Mouse (Mus musculus): Measurements from ENCODE around the gene Rspry1. TPM values are rescaled to one million over a fixed set of nuclear protein-coding genes. Genes with fewer than 3 reads are reported as not detected.
A peak's percentile ranks its signal among the peaks of the same experiment; 100 is the strongest.

Rspry1 gene
- total RNA-seq, 2 experiments from 2014 or later: 25.8 to 26.1 TPM

GRCm38 (mm10) chr8:94678582-94678981 is 76.8 kb downstream of the Rspry1 start:
- DNase-seq (ENCODE audit: low spot score in 2 of 2): peak; percentile 41 to 67
- peak overlapping the region; percentile 92 for H3K27ac ChIP-seq
- no peak for TF ChIP-seq CTCF (conservative IDR thresholded peaks at IDR 0.05)
- no peak overlapping the region; the same call in 1 of the 2 replicates for H3K4me3 ChIP-seq

GRCm38 (mm10) chr8:94680414-94680813 is 78.7 kb downstream of the Rspry1 start:
- peak overlapping the region; percentile 92; the same call in 1 of the 2 replicates for H3K27ac ChIP-seq
- TF ChIP-seq CTCF (conservative IDR thresholded peaks at IDR 0.05): peak; percentile 55
- no peak for DNase-seq (ENCODE audit: low spot score in 2 of 2)
- no peak overlapping the region for H3K4me3 ChIP-seq

- no peak overlapping the region for H3K4me3 ChIP-seq
- H3K27ac ChIP-seq: peak overlapping the region; percentile 83
- TF ChIP-seq CTCF (conservative IDR thresholded peaks at IDR 0.05): no peak
- DNase-seq (ENCODE audit: low spot score in 2 of 2): no peak
Measured at GRCm38 (mm10) chr8:94682732-94683524, 81.2 kb downstream of the Rspry1 start.

DNA sequence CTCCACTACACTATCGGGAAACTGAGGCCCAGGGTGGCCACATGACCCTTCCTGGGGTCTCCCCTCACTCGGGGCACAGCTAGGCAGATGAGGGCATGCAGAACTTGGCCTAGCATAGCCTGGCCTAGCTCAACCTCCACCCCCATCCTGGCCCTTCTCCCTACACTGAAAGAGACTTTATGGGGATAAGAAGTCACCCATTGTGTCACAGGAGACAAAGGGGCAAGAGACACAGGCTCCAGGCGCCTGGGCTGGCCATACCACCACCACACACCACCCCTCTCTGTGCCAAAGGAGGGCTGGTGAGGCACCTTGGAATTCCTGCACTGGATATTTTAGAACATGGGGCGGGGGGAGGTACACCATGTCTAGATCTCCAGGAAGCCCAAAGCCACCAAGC is 82.5 kb downstream of the Rspry1 start:
- no peak for DNase-seq (ENCODE audit: low spot score in 2 of 2)
- TF ChIP-seq CTCF (conservative IDR thresholded peaks at IDR 0.05): no peak
- Histone ChIP-seq H3K27ac (peak overlapping the region; percentile 83), H3K4me3 (no peak overlapping the region)

DNA sequence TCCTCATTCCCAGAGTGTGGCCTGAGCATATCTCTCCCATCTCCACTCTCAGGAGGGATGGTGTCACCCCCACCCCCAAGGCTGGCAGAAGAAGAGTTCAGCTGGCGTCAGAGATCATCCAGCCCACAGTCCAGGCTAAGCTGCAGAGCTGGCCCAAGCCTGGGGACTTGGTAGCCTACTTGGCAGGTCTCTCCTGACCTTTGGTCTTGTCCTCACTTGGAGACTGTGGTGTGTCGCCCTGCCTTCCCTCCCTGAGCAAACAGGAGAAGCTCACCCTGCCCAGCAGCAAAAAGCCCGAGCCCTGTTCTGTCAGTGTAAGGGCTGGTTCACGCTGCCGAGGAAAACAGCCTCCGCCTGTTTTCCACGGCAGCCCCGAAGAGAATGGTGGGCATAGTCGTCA is 84.2 kb downstream of the Rspry1 start:
- DNase-seq (ENCODE audit: low spot score in 2 of 2): no peak
- H3K4me3 ChIP-seq: no peak overlapping the region
- no peak for TF ChIP-seq CTCF (conservative IDR thresholded peaks at IDR 0.05)
- peak overlapping the region; percentile 57 for H3K27ac ChIP-seq

DNA sequence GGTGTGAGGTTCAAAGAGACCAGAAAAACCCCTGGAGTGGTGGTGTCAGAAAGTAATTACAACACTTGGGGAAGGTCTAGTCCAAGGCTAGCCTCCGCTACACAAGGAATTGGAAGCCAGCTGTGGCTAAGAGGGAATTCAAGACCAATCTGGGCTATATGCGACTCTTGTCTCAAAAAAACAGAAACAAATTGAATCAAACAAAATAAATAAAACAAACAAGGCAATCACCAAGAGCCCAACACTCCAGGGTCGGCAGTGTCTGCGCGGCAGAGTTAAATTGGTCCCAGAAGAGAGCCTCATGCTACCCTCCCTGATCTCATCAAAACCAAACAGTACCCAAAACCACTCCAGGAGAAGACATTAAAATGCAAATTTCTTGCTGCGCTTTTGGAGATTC is 93.0 kb downstream of the Rspry1 start:
- H3K4me3 ChIP-seq: peak overlapping the region; percentile 34
- TF ChIP-seq CTCF (conservative IDR thresholded peaks at IDR 0.05): no peak
- peak overlapping the region; percentile 67 for H3K27ac ChIP-seq
- no peak for DNase-seq (ENCODE audit: low spot score in 2 of 2)

DNA sequence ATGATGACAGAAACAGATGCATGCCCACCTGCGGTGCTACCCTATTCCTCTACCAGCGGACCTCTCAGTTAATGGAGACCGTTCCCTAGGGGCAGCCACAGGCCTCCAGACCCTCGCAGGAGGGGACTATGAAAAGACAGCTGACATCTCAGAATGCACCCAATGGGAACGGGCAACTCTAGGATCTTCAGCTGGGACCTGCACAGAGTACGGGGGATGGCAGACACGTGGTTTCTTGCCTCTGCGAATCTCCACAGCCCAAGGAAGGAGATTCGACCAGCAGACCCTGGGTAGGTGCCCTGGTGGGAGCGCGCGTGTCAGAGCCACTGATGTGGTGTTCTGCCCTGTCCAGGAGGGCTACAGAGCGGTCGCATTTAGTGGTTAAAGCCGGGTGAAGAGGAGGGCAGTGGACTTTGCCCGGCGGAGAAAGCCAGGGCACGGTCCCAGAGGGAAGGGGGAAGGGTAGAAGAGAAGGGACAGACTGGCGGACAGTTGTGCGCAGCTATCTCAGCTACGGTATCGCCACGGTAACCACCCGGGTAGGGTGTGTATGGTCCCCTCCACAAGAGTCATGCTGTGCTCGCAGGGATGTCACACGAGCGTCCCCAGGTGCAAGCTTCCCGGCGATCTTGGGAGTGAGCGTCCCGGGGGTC is 93.7 kb downstream of the Rspry1 start:
- TF ChIP-seq CTCF (conservative IDR thresholded peaks at IDR 0.05): no peak
- peak overlapping the region; percentile 89 for H3K27ac ChIP-seq

GRCm38 (mm10) chr8:94695994-94696384 is 94.3 kb downstream of the Rspry1 start, which contains the start of gene Pllp:
TSS of gene Pllp (minus strand) at chr8:94696278.
- no peak for TF ChIP-seq CTCF (conservative IDR thresholded peaks at IDR 0.05)
- H3K27ac ChIP-seq: peak within 1 kb of the TSS; percentile 89
- DNase-seq (ENCODE audit: low spot score in 2 of 2): peak in 1 of 2 experiments; percentile 51
- peak within 1 kb of the TSS; percentile 62 for H3K4me3 ChIP-seq

More for the DNA sequence above, 93.7 kb downstream of the Rspry1 start:
- H3K4me3 ChIP-seq: peak overlapping the region; percentile 62
- DNase-seq (ENCODE audit: low spot score in 2 of 2): no peak

DNA sequence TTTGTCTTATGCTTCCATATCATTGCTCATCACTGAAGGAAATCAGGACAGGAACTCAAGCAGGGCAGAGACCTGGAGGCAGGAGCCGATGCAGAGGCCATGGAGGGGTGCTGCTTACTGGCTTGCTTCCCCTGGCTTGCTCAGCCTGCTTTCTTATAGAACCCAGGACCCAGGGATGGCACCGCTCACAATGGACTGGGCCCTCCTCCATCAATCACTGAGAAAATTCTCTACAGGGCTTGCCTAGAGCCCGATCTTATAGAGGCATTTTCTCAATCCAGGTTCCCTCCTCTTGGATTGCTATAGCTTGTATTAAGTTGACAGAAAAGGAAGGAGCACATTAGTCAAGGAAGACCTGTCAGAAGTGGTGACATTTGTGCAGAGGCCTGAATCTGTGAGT is 94.8 kb downstream of the Rspry1 start:
- peak overlapping the region; percentile 62 for H3K4me3 ChIP-seq

GRCm38 (mm10) chr8:94697956-94698355 is 96.2 kb downstream of the Rspry1 start:
- H3K4me3 ChIP-seq: no peak overlapping the region
- no peak for TF ChIP-seq CTCF (conservative IDR thresholded peaks at IDR 0.05)

More for the DNA sequence above, 94.8 kb downstream of the Rspry1 start:
- no peak for TF ChIP-seq CTCF (conservative IDR thresholded peaks at IDR 0.05)
- H3K27ac ChIP-seq: no peak overlapping the region; the same call in 1 of the 2 replicates
- peak in 1 of 2 experiments; percentile 7 for DNase-seq (ENCODE audit: low spot score in 2 of 2)

GRCm38 (mm10) chr8:94699366-94699765 is 97.6 kb downstream of the Rspry1 start:
- no peak for TF ChIP-seq CTCF (conservative IDR thresholded peaks at IDR 0.05)
- H3K27ac ChIP-seq: peak overlapping the region; percentile 70
- no peak overlapping the region for H3K4me3 ChIP-seq
- DNase-seq (ENCODE audit: low spot score in 2 of 2): peak; percentile 51 to 57

More at GRCm38 (mm10) chr8:94697956-94698355, 96.2 kb downstream of the Rspry1 start:
- DNase-seq (ENCODE audit: low spot score in 2 of 2): no peak
- H3K27ac ChIP-seq: no peak overlapping the region

DNA sequence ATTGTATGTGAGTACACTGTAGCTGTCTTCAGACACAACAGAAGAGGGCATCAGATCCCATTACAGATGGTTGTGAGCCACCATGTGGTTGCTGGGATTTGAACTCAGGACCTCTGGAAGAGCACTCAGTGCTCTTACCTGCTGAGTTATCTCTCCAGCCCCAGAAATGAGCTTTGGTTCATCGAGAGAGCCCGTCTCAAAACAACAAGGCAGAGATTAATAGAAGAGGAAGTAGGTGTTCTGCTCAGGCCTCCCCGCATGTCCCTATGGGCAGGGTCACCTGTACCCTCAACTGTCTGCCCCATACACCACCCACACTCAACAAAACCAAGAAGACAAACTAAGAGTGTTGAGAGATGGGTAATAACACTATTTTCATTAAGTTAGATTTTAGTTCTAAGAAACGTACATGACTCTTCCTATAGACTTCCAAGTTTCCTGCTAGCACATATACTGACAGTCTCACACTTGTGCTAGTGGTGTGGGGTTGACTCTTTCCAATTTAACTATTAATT is 98.7 kb downstream of the Rspry1 start:
- Histone ChIP-seq H3K4me3 (no peak overlapping the region), H3K27ac (no peak overlapping the region)
- TF ChIP-seq CTCF (conservative IDR thresholded peaks at IDR 0.05): no peak
- no peak for DNase-seq (ENCODE audit: low spot score in 2 of 2)

DNA sequence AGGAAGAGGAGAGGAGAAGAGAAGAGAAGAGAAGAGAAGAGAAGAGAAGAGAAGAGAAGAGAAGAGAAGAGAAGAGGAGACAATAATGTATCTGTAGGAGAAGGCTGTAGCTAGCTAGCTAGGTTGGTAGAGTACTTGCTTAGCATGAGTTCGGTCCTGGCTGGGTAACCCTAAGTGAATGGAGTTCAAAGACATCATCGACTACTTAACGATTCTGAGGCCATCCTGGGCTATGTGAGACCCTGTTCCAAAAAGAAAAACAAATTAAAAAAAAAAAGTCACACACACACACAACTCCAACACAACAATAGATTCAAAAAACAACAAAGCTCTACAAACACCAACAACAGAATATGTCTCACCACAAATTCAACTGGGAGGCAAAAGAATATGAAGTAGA is 100.4 kb downstream of the Rspry1 start:
- H3K4me3 ChIP-seq: no peak overlapping the region
- no peak overlapping the region for H3K27ac ChIP-seq
- DNase-seq (ENCODE audit: low spot score in 2 of 2): no peak
- no peak for TF ChIP-seq CTCF (conservative IDR thresholded peaks at IDR 0.05)
